20 mouse cellular contexts compared by ENCODE assay signal in the genomic region with DNA sequence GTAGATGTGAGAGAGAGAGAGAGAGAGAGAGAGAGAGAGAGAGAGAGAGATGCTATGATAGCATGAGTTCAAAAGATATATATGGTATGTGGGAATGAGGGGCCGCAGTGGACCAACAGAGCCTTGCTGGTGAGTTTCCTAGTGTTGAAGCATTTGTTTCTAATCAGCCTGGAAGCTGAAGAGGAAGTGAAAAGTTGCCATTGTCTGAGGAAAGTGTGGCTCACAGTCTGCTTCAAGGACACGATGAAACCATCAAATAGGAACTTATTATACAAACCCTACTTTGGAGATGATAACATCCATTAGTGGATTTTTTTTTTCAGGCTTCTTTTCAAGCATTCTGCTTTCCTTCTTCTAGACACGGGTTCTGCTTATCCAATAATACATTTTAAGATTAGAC. TPM values are rescaled to one million over a fixed set of nuclear protein-coding genes. Genes with fewer than 3 reads are reported as not detected.
DNase-seq lines count a peak whose midpoint lies in the region; ATAC-seq and TF ChIP-seq lines count a peak whose summit lies in the region.
"Had no signal": no experiment of that assay in that cellular context is flagged by ENCODE, and none has a peak within 500 bp of the region (broad histone marks: within the 10 kb centered on the region; RNA-seq: fewer than 3 reads in every experiment).

No protein-coding gene starts in this region.

- no peak overlapping the region for H3K9ac ChIP-seq in heart, postnatal 0 days (replicated peaks; ENCODE audit: low read depth, low read length)
- no peak overlapping the region for H3K9ac ChIP-seq in heart, embryonic 11.5 days (ENCODE audit: low read depth, low read length)
- no peak overlapping the region for H3K9ac ChIP-seq in CH12.LX (ENCODE audit: insufficient read depth, low read depth)
- H3K9ac ChIP-seq: forebrain, embryonic 13.5 days; forebrain, postnatal 0 days; hindbrain, embryonic 14.5 days had no signal

- no peak for TF ChIP-seq POLR2A in CH12.LX (IDR thresholded peaks at IDR 0.05; ENCODE audit: low read depth, low read length)

- H3K27me3 ChIP-seq in heart, postnatal 0 days (ENCODE audit: control insufficient read depth, insufficient read depth, low read length): no peaks in the 10 kb centered on the region
- H3K27me3 ChIP-seq in heart, embryonic 11.5 days (ENCODE audit: control insufficient read depth, insufficient read depth, low read length): no peaks in the 10 kb centered on the region
- no peaks in the 10 kb centered on the region for H3K27me3 ChIP-seq in CH12.LX (replicated peaks)
- H3K27me3 ChIP-seq: forebrain, embryonic 13.5 days had no signal

- no peak for TF ChIP-seq EP300 in heart, postnatal 0 days (IDR thresholded peaks at IDR 0.05; ENCODE audit: low read depth)
- TF ChIP-seq EP300 in CH12.LX (IDR thresholded peaks at IDR 0.05; ENCODE audit: low read length): peak; percentile 75

- no peaks in the 10 kb centered on the region for H3K9me3 ChIP-seq in heart, postnatal 0 days (replicated peaks; ENCODE audit: control insufficient read depth, low read length)
- H3K9me3 ChIP-seq in heart, embryonic 11.5 days (replicated peaks; ENCODE audit: control insufficient read depth, low read length): no peaks in the 10 kb centered on the region
- H3K9me3 ChIP-seq in CH12.LX (replicated peaks; ENCODE audit: low read length): no peaks in the 10 kb centered on the region
- H3K9me3 ChIP-seq: forebrain, embryonic 10.5 days; forebrain, embryonic 13.5 days had no signal

- DNase-seq in heart, adult 18-20 months: peak; percentile 22 to 42
- DNase-seq in heart, postnatal 4 days: no peak
- no peak for DNase-seq in heart, postnatal 0 days (ENCODE audit: low spot score)
- peak; percentile 57 for DNase-seq in CH12.LX (ENCODE audit: extremely low read depth)
- no peak for DNase-seq in urinary bladder, postnatal 36 days (ENCODE audit: low spot score in 2 of 2)
- DNase-seq: adrenal gland, postnatal 25 days; cerebellum, adult 18-20 months; cerebellum, postnatal 14 days; forebrain, postnatal 0 days had no signal

- H3K27ac ChIP-seq in heart, postnatal 0 days (ENCODE audit: low read depth): peak overlapping the region; percentile 22; the same call in 1 of the 2 replicates
- no peak overlapping the region for H3K27ac ChIP-seq in heart, embryonic 11.5 days (ENCODE audit: low read depth, low read length)
- H3K27ac ChIP-seq in CH12.LX (ENCODE audit: insufficient read depth, low read depth): no peak overlapping the region
- peak overlapping the region; percentile 66 for H3K27ac ChIP-seq in brown adipose tissue, adult 24 weeks (replicated peaks; ENCODE audit: low read depth, low read length)
- H3K27ac ChIP-seq: forebrain, embryonic 10.5 days; forebrain, embryonic 13.5 days; hindbrain, embryonic 14.5 days; hindbrain, postnatal 0 days had no signal

- no peak for ATAC-seq in heart, postnatal 0 days (ENCODE audit: insufficient read depth, low read depth)
- no peak for ATAC-seq in heart, embryonic 11.5 days (replicated peaks; ENCODE audit: insufficient number of reproducible peaks, low FRiP score, low TSS enrichment)
- ATAC-seq: activated CD4-positive, CD25-positive, alpha-beta regulatory T cell, adult 4 months; CD4-positive, CD25-positive, alpha-beta regulatory T cell, adult 4 months; forebrain, embryonic 13.5 days; forebrain, postnatal 0 days; hindbrain, postnatal 0 days; inflammation-experienced regulatory T-cells, adult 6 months; intestine, embryonic 16.5 days had no signal

- TF ChIP-seq CTCF in heart, postnatal 0 days (IDR thresholded peaks at IDR 0.05; ENCODE audit: low read depth): no peak
- TF ChIP-seq CTCF in CH12.LX (conservative IDR thresholded peaks at IDR 0.05 in 1 of 2, IDR thresholded peaks at IDR 0.05 in 1 of 2; ENCODE audit: low read depth in 2 of 2, low read length in 2 of 2): no peak

- H3K4me1 ChIP-seq in heart, postnatal 0 days (ENCODE audit: control insufficient read depth, insufficient read depth): no peaks in the 10 kb centered on the region
- no peaks in the 10 kb centered on the region for H3K4me1 ChIP-seq in heart, embryonic 11.5 days (ENCODE audit: control insufficient read depth, insufficient read depth, low read length)
- peaks cover 0 to 32% of the 10 kb centered on the region in 2 experiments; a peak in 3 of 4 replicates for H3K4me1 ChIP-seq in CH12.LX (ENCODE audit: control insufficient read depth in 1 of 2, insufficient read depth in 2 of 2)
- peaks cover 17% of the 10 kb centered on the region for H3K4me1 ChIP-seq in brown adipose tissue, adult 24 weeks (ENCODE audit: control insufficient read depth, insufficient read depth, insufficient read length, low read length)

- no peak overlapping the region for H3K4me3 ChIP-seq in heart, postnatal 0 days (ENCODE audit: low read depth, low read length)
- H3K4me3 ChIP-seq in heart, embryonic 11.5 days (ENCODE audit: low read depth, low read length): no peak overlapping the region
- H3K4me3 ChIP-seq in CH12.LX (replicated peaks in 1 of 3; ENCODE audit: low read depth in 2 of 3, low read length in 2 of 3, poor library complexity in 1 of 3): no peak overlapping the region
- no peak overlapping the region for H3K4me3 ChIP-seq in brown adipose tissue, adult 24 weeks (ENCODE audit: insufficient read depth, low read depth, low read length)
- H3K4me3 ChIP-seq: forebrain, embryonic 10.5 days; forebrain, embryonic 13.5 days had no signal

- in situ Hi-C loops in CH12.LX (cut with MboI; ENCODE audit: low pct_ligation_motif_present, low pct_unique_long_range_greater_than_20kb, low sequenced_read_pairs): no loop called here

- no peaks in the 10 kb centered on the region for H3K79me2 ChIP-seq in CH12.LX (replicated peaks; ENCODE audit: control insufficient read depth, extremely low read depth, insufficient read depth, poor library complexity, severe bottlenecking)

- no peaks in the 10 kb centered on the region for H3K36me3 ChIP-seq in heart, postnatal 0 days (replicated peaks; ENCODE audit: control insufficient read depth, insufficient read depth, low read length)
- no peaks in the 10 kb centered on the region for H3K36me3 ChIP-seq in heart, embryonic 11.5 days (ENCODE audit: control insufficient read depth, insufficient read depth, low read length)
- H3K36me3 ChIP-seq in CH12.LX (replicated peaks in 1 of 2; ENCODE audit: control insufficient read depth in 1 of 2, insufficient read depth in 1 of 2, low read length in 1 of 2): no peaks in the 10 kb centered on the region
- H3K36me3 ChIP-seq: forebrain, embryonic 10.5 days had no signal

- dilution Hi-C loops in CH12.LX (cut with MboI; ENCODE audit: extremely low pct_ligation_motif_present, extremely low pct_unique_long_range_greater_than_20kb, low sequenced_read_pairs): no loop called here

- H3K4me2 ChIP-seq in heart, postnatal 0 days (ENCODE audit: low read depth, low read length): no peak overlapping the region
- no peak overlapping the region for H3K4me2 ChIP-seq in heart, embryonic 11.5 days
- no peak overlapping the region for H3K4me2 ChIP-seq in CH12.LX (ENCODE audit: insufficient read depth, low read depth, poor library complexity, severe bottlenecking)
- H3K4me2 ChIP-seq: forebrain, embryonic 13.5 days; hindbrain, embryonic 14.5 days had no signal

- 38% methylated on average over 3 of the region's 3 CpGs for WGBS in heart, postnatal 0 days
- 63% methylated on average over 3 of the region's 3 CpGs for WGBS in heart, embryonic 11.5 days (ENCODE audit: insufficient replicate concordance)

- no peak for TF ChIP-seq RAD21 in CH12.LX (IDR thresholded peaks at IDR 0.05; ENCODE audit: low read depth, low read length)

TF ChIP-seq in CH12.LX, 34 proteins besides CTCF, POLR2A, EP300 and RAD21:
- TF ChIP-seq NRF1 (IDR thresholded peaks at IDR 0.05; ENCODE audit: low read depth, low read length): no peak
- no peak for TF ChIP-seq ZMIZ1 (IDR thresholded peaks at IDR 0.05; ENCODE audit: low read depth, low read length)
- TF ChIP-seq JUND (conservative IDR thresholded peaks at IDR 0.05; ENCODE audit: low read depth, low read length): 0 out of 2 replicates have a peak, but pooled peaks have one; percentile 16
- no peak for TF ChIP-seq TCF12 (IDR thresholded peaks at IDR 0.05; ENCODE audit: low read depth, low read length)
- peak; percentile 48; the same call in 1 of the 2 replicates for TF ChIP-seq IRF4 (IDR thresholded peaks at IDR 0.05; ENCODE audit: low read depth, low read length)
- TF ChIP-seq ETS1 (conservative IDR thresholded peaks at IDR 0.05; ENCODE audit: low read depth, low read length): 0 out of 2 replicates have a peak, but pooled peaks have one; percentile 7
- peak; percentile 12; the same call in 1 of the 2 replicates for TF ChIP-seq JUN (IDR thresholded peaks at IDR 0.05; ENCODE audit: insufficient read depth, low read depth, low read length)

RNA-seq across cellular contexts. Expression of gene Adamts12, which starts 52.3 kb away (rescaled TPM):
- 1 to 10 TPM; 1.0 to 1.9 TPM for total RNA-seq in heart, adult 18-20 months (2021)
- total RNA-seq in heart, postnatal 4 days (2021): 10 to 100 TPM; 16.4 to 18.4 TPM
- total RNA-seq in heart, postnatal 0 days (2014; rRNA removed; ENCODE audit: low replicate concordance): 5.4 and 6.4 TPM in 2 replicates
- polyA plus RNA-seq in heart, postnatal 0 days (2015; fragmentation: Nextera tagmentation; extraction: Ambion mirVana): 1.1 and 1.2 TPM in 2 replicates
- 1.4 and 1.5 TPM in 2 replicates for polyA plus RNA-seq in heart, embryonic 11.5 days (2014; fragmentation: Nextera tagmentation; extraction: Ambion mirVana)
- 0.04 TPM in 1 of 2 replicates, not detected in the other for total RNA-seq in CH12.LX (2012; rRNA removed)
- total RNA-seq in CH12.LX (2014; rRNA removed): 0.04 and 0.12 TPM in 2 replicates
- polyA plus RNA-seq in CH12.LX (2012; ENCODE audit: insufficient read length, low read depth): 0.03 TPM in 2 replicates
- 1.6 and 2.3 TPM in 2 replicates for polyA plus RNA-seq in brown adipose tissue, adult 24 weeks (2012; ENCODE audit: insufficient read depth, insufficient read length, missing spikeins)
- total RNA-seq: granulocyte monocyte progenitor cell, adult 5-6 weeks had no signal
- polyA plus RNA-seq: inflammation-experienced regulatory T-cells, adult 6 months had no signal

Comparison
In these comparisons a context has a peak if more than half of its experiments do, and no peak if none do; other contexts are left out.
1. DNase-seq: peak in heart, adult 18-20 months (2 of 2) and CH12.LX (single experiment); none in heart, postnatal 4 days (single experiment), heart, postnatal 0 days (single experiment) and urinary bladder, postnatal 36 days (0 of 2).
2. H3K27ac ChIP-seq: peak in heart, postnatal 0 days (single experiment) and brown adipose tissue, adult 24 weeks (single experiment); none in heart, embryonic 11.5 days (single experiment) and CH12.LX (single experiment).